Mouse (Mus musculus) bone marrow macrophage, adult 2 months (primary cell): ENCODE results near the gene Dis3l2. TPM values are rescaled to one million over a fixed set of nuclear protein-coding genes. Genes with fewer than 3 reads are reported as not detected.

Source experiments
- H3K27ac ChIP-seq: 2 replicates; pipeline ENCODE4 v1.5.1; 2012; ENCODE audit warnings: low read depth, low read length; ENCODE audit not compliant: insufficient read depth
- H3K4me1 ChIP-seq: 2 replicates; pipeline ENCODE4 v1.6.1; 2012; ENCODE audit warnings: low read length; ENCODE audit not compliant: control insufficient read depth, insufficient read depth
- H3K4me3 ChIP-seq: 2 replicates; pipeline ENCODE4 v1.5.1; 2012; ENCODE audit warnings: mild to moderate bottlenecking, low read length, moderate library complexity; ENCODE audit not compliant: insufficient read depth
- CTCF ChIP-seq: IDR thresholded peaks from 2 replicates; pipeline ENCODE4 v1.5.1; 2012; ENCODE audit warnings: low read depth, mild to moderate bottlenecking, low read length, moderate library complexity
- POLR2A ChIP-seq: IDR thresholded peaks from 2 replicates; pipeline ENCODE4 v1.6.1; 2012; ENCODE audit warnings: mild to moderate bottlenecking, low read depth, low read length, borderline replicate concordance
- polyA plus RNA-seq: library from polyadenylated mRNA; stranded (reverse); fragments of >200 nt; gene quantifications from 2 replicates; pipeline ENCODE4 v1.2.4, GENCODE M21; 2012; ENCODE audit not compliant: missing spikeins, insufficient read depth, insufficient read length

Dis3l2 gene
- polyA plus RNA-seq, 1 experiment, result 13.8 TPM

GRCm38 (mm10) chr1:86718190-86718589 is 14.6 kb downstream of the Dis3l2 start:
- Histone ChIP-seq H3K4me3 (no peak overlapping the region), H3K27ac (no peak overlapping the region), H3K4me1 (no peaks in the 10 kb centered on the region)
- TF ChIP-seq CTCF (no peak), POLR2A (no peak)

- no peak overlapping the region for H3K27ac ChIP-seq
- TF ChIP-seq POLR2A (no peak), CTCF (no peak)
- no peaks in the 10 kb centered on the region for H3K4me1 ChIP-seq
- H3K4me3 ChIP-seq, result no peak overlapping the region
These were observed 15.8 kb downstream of the Dis3l2 start for GRCm38 (mm10) chr1:86719391-86719790.

- no peak overlapping the region for H3K4me3 ChIP-seq
- TF ChIP-seq CTCF (no peak), POLR2A (no peak)
- no peak overlapping the region for H3K27ac ChIP-seq
- H3K4me1 ChIP-seq, result no peaks in the 10 kb centered on the region
These were observed 29.7 kb downstream of the Dis3l2 start for GRCm38 (mm10) chr1:86733160-86733821.

GRCm38 (mm10) chr1:86736414-86736813 is 32.8 kb downstream of the Dis3l2 start:
- no peaks in the 10 kb centered on the region for H3K4me1 ChIP-seq
- no peak overlapping the region for H3K4me3 ChIP-seq
- no peak overlapping the region for H3K27ac ChIP-seq
- TF ChIP-seq POLR2A, result no peak
- no peak for TF ChIP-seq CTCF

- TF ChIP-seq POLR2A (no peak), CTCF (no peak)
- no peak overlapping the region for H3K27ac ChIP-seq
- H3K4me3 ChIP-seq, result no peak overlapping the region
- H3K4me1 ChIP-seq, result no peaks in the 10 kb centered on the region
These were observed 39.3 kb downstream of the Dis3l2 start for GRCm38 (mm10) chr1:86742896-86743295.

GRCm38 (mm10) chr1:86747034-86747433 is 43.4 kb downstream of the Dis3l2 start:
- Histone ChIP-seq H3K4me3 (no peak overlapping the region), H3K4me1 (no peaks in the 10 kb centered on the region), H3K27ac (no peak overlapping the region)
- no peak for TF ChIP-seq CTCF
- no peak for TF ChIP-seq POLR2A

GRCm38 (mm10) chr1:86750094-86750493 is 46.5 kb downstream of the Dis3l2 start:
- H3K4me3 ChIP-seq, result no peak overlapping the region
- no peak overlapping the region for H3K27ac ChIP-seq
- H3K4me1 ChIP-seq, result no peaks in the 10 kb centered on the region
- TF ChIP-seq CTCF (no peak), POLR2A (no peak)

- Histone ChIP-seq H3K4me3 (no peak overlapping the region), H3K4me1 (no peaks in the 10 kb centered on the region), H3K27ac (no peak overlapping the region)
- TF ChIP-seq POLR2A (no peak), CTCF (no peak)
These were observed 49.8 kb downstream of the Dis3l2 start for GRCm38 (mm10) chr1:86753416-86753815.

GRCm38 (mm10) chr1:86754335-86754734 is 50.7 kb downstream of the Dis3l2 start:
- TF ChIP-seq POLR2A (no peak), CTCF (no peak)
- Histone ChIP-seq H3K27ac (no peak overlapping the region), H3K4me1 (no peaks in the 10 kb centered on the region), H3K4me3 (no peak overlapping the region)

GRCm38 (mm10) chr1:86758091-86758490 is 54.5 kb downstream of the Dis3l2 start:
- no peak for TF ChIP-seq CTCF
- no peak for TF ChIP-seq POLR2A
- Histone ChIP-seq H3K4me1 (no peaks in the 10 kb centered on the region), H3K4me3 (no peak overlapping the region), H3K27ac (no peak overlapping the region)
